Mouse (Mus musculus) spleen, adult 2 months (tissue): ENCODE data around the gene Akna.

Experiments used
- CTCF ChIP-seq: fragments of 200-500 bp; IDR thresholded peaks from 2 replicates; pipeline ENCODE4 v1.5.1; 2011; ENCODE audit warnings: mild to moderate bottlenecking, inconsistent platforms; ENCODE audit not compliant: insufficient read depth, insufficient read length, insufficient replicate concordance; ENCODE audit errors: extremely low read depth
- POLR2A ChIP-seq: fragments of 200-500 bp; IDR thresholded peaks from 2 replicates; pipeline ENCODE4 v1.6.1; 2011; ENCODE audit warnings: low read depth, low read length, inconsistent platforms

DNA sequence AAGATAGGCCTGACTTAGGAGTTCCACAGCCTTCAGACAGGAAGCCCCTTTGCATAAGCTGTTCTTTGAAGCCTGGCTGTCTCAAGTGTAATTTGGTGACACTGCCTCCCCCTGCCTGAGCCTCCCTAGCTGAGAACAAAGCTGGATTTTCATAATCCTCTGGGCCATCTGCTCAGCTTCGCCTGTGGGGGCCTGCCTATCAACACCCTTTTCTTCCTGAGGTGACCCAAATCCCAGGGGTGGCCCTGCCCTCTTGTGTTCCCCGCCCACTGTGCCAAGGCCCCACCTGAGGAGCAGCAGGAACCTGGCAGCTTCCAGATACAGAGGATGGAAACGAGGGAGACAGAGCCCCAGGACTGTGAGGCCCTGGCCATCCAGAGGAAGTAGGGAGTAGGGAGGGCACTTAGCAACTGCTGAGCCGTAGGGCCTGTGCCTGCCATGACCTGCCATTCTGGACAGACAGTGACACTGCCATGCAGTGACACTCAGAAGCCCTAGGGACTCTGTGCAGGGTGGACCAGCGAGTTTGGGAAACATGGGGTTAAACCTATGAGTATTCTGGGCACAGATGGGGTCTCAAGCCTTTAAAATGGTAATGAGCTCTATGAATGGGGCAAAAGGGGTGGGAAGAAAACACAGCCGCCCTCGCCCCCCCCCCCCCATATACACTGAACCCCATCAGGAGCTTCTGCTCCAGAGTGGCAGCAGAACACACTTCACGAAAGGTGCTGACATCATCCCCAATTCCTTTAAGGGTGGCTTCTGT is 13.8 kb downstream of the Akna start:
- no peak for TF ChIP-seq POLR2A
- no peak for TF ChIP-seq CTCF
